Mouse (Mus musculus) adrenal gland, postnatal 14 days (tissue): ENCODE measurements around the gene Zfp704. TPM values are rescaled to one million over a fixed set of nuclear protein-coding genes. Genes with fewer than 3 reads are reported as not detected.
"Not testable (repeated sequence)": the region's sequence is repeated elsewhere in the genome, so short reads cannot be mapped to it uniquely, and the experiment has no call there.

Source experiments
- DNase-seq: peaks from one replicate; pipeline ENCODE4 v3.0.0; 2021; ENCODE audit warnings: mixed read lengths
- total RNA-seq: library from RNA; stranded (reverse); gene quantifications from 2 replicates; pipeline ENCODE4 v1.2.3, GENCODE M21; 2021

Gene Zfp704
- total RNA-seq, 1 experiment from 2014 or later: 14.6 TPM

- peak; percentile 27 for DNase-seq
These were observed 10.0 kb downstream of the Zfp704 start for GRCm38 (mm10) chr3:9599738-9600410.

- DNase-seq: no peak
These were observed 11.8 kb downstream of the Zfp704 start for GRCm38 (mm10) chr3:9598061-9598460.

GRCm38 (mm10) chr3:9594457-9594856 lies 15.4 kb downstream of the Zfp704 start:
- no peak for DNase-seq

GRCm38 (mm10) chr3:9593832-9594231 lies 16.1 kb downstream of the Zfp704 start:
- peak; percentile 46 for DNase-seq

- no peak for DNase-seq
These were observed 18.3 kb downstream of the Zfp704 start for GRCm38 (mm10) chr3:9591416-9592110.

GRCm38 (mm10) chr3:9588635-9589034 lies 21.2 kb downstream of the Zfp704 start:
- DNase-seq: no peak

- DNase-seq: no peak
These were observed 22.6 kb downstream of the Zfp704 start for GRCm38 (mm10) chr3:9587304-9587703.

GRCm38 (mm10) chr3:9583516-9583915 lies 26.4 kb downstream of the Zfp704 start:
- no peak for DNase-seq

GRCm38 (mm10) chr3:9580952-9581798 lies 28.7 kb downstream of the Zfp704 start:
- DNase-seq: no peak

GRCm38 (mm10) chr3:9580102-9580501 lies 29.8 kb downstream of the Zfp704 start:
- DNase-seq: no peak

GRCm38 (mm10) chr3:9579028-9579643 lies 30.7 kb downstream of the Zfp704 start:
- DNase-seq: no peak

GRCm38 (mm10) chr3:9576872-9577271 lies 33.0 kb downstream of the Zfp704 start:
- DNase-seq: no peak

- DNase-seq: no peak
These were observed 35.6 kb downstream of the Zfp704 start for GRCm38 (mm10) chr3:9574305-9574704.

GRCm38 (mm10) chr3:9573581-9573980 lies 36.3 kb downstream of the Zfp704 start:
- peak; percentile 44 for DNase-seq

- DNase-seq: peak; percentile 49
These were observed 37.6 kb downstream of the Zfp704 start for GRCm38 (mm10) chr3:9572261-9572660.

GRCm38 (mm10) chr3:9570782-9571181 lies 39.1 kb downstream of the Zfp704 start:
- no peak for DNase-seq

- not testable (repeated sequence) for DNase-seq
These were observed 40.2 kb downstream of the Zfp704 start for GRCm38 (mm10) chr3:9569706-9570105.

GRCm38 (mm10) chr3:9568565-9569228 lies 41.2 kb downstream of the Zfp704 start:
- no peak for DNase-seq

GRCm38 (mm10) chr3:9567948-9568347 lies 41.9 kb downstream of the Zfp704 start:
- no peak for DNase-seq

- DNase-seq: no peak
These were observed 43.1 kb downstream of the Zfp704 start for GRCm38 (mm10) chr3:9566831-9567230.

GRCm38 (mm10) chr3:9563562-9563961 lies 46.3 kb downstream of the Zfp704 start:
- DNase-seq: no peak
